Mouse (Mus musculus) adrenal gland, postnatal 10 days (tissue): Measurements from ENCODE around the gene Cyth3. TPM values are rescaled to one million over a fixed set of nuclear protein-coding genes. Genes with fewer than 3 reads are reported as not detected.

Experiments used
- DNase-seq: peaks from one replicate; pipeline ENCODE4 v3.0.0; 2021; ENCODE audit warnings: mixed read lengths
- total RNA-seq, 2 experiments: library from RNA; stranded (reverse); gene quantifications; 2 replicates each; pipeline ENCODE4 v1.2.3; 2021

Cyth3 gene
- total RNA-seq, 2 experiments from 2014 or later, result 123 to 151 TPM

DNA sequence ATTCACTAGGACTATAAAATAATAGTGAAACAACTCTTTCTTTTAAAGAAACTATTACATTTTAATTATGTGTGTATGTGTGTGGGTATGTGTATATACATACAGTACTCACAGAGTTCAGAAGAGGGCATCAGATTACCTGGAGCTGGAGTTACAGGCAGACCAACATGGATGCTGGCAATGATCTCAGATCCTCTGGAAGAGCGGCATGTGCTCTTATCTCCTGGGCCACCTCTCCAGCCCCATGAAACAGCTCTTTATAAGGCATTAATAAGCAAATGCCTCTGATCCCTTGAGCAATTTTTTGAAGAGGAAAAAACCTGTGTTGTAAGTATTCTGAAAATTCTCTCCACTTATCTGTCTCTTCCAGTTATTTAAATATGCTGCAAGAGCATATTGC lies 43.8 kb downstream of the Cyth3 start:
- no peak for DNase-seq

DNA sequence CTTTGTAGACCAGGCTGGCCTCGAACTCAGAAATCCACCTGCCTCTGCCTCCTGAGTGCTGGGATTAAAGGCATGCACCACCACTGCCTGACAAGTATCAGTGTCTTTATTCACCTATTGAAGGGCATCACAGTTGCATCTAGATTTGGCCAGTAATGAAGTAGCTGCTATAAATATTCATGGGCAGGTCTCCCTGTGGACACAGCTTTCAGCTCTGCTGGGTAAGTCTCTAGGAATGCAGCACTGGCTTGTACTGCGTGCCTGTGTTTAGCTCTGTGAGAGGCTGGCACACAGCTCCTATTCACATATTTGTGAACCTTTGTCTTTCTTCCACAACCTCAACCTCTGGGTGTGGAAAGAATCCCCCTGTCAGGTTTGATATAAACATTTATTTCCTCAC lies 46.6 kb downstream of the Cyth3 start:
- DNase-seq, result no peak

- peak; percentile 51 for DNase-seq
Measured at GRCm38 (mm10) chr5:143669393-143669792, 47.1 kb downstream of the Cyth3 start.

- DNase-seq, result no peak
Measured at GRCm38 (mm10) chr5:143669839-143670238, 47.6 kb downstream of the Cyth3 start.

GRCm38 (mm10) chr5:143670740-143671415 lies 48.6 kb downstream of the Cyth3 start:
- no peak for DNase-seq

DNA sequence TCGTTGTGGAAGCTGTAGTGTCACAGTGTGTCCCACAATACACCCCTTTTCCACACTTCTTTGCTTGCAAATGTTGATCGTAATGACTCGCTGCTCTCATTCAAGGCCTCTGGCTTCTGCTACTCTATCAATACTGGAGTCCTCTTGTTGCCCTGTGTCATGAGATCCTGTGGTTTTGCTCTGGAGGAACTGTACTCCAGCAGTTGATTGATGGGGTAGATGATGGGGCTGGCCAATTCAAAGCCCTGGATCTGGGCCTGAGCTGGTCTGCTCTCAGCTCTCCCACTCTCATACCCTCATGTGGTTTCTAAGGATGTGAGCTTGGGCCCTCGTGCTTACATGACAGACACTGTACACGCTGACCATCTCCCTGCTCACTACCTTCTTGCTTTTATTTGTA lies 52.3 kb downstream of the Cyth3 start:
- DNase-seq, result no peak

- DNase-seq, result no peak
Measured at GRCm38 (mm10) chr5:143676218-143676985, 54.2 kb downstream of the Cyth3 start.

DNA sequence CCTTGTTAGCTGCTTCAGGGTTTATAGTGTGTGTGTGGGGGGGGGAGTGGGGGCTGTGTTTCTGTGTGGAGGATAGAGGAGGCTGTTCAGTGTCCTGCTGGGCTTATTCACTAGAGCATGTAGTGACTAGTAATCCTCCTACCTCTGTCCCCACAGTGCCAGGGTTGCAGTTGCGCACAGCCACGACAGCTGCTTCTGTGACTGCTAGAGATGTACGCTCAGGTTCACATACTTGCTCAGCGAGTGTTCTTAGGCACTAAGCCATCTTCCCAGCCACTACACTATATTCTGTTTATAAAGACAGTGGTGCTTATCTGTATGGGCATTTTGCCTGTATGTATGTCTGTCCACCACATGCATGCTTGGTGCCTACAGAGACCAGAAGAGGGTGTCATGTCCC lies 55.1 kb downstream of the Cyth3 start:
- no peak for DNase-seq

DNA sequence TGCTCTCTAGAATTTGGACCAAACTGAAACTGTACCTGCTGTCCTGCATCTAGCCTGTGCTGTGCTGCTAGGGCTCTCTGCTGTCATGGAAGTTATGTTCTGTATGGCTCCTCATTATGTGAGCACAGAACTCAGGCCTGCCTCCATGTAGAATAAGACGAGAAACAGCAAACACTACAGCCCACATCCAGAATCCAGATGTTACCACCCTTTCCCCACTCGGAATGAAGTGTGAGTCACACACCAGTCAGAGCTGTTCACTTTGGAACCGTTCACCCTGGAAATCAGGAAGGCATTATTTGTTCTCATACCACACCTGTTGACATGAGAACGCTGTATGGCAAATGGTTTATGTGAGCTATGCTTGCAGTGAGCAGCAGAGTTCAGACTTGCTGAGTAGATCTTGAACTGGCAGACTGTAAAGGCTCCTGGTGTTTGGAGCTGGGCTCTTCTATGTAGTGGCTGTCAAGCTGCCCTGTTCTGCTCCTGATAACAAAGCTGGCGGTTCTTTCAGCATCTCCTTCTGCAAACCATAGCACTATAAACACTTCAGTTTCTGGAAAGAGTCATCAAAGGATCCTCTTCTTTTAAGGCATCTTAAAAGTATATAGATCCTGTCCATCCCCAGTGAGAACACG lies 56.5 kb downstream of the Cyth3 start:
- no peak for DNase-seq

GRCm38 (mm10) chr5:143679654-143680053 lies 57.4 kb downstream of the Cyth3 start:
- no peak for DNase-seq

GRCm38 (mm10) chr5:143683696-143684095 lies 61.4 kb downstream of the Cyth3 start:
- DNase-seq, result no peak

GRCm38 (mm10) chr5:143684911-143685390 lies 62.7 kb downstream of the Cyth3 start:
- DNase-seq, result no peak

DNA sequence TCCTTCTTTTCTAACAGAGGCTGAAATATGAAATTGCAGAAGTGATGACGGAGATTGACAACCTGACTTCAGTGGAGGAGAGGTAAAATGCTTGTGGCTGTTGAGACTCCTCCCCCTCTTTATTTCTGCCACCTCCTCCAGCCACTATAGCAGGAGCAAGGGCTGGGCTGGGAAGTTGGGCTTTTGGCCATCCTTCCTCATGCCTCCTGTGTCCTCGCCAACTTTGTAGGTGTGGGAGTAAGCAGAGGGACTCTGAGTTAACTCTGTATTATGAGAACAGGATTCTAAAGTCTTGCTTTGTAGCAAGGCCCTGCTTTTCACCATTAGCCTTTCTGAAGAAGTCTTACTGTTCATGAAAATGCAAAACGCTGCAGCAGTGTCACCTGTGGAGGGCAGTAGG lies 64.2 kb downstream of the Cyth3 start:
- DNase-seq, result no peak

DNA sequence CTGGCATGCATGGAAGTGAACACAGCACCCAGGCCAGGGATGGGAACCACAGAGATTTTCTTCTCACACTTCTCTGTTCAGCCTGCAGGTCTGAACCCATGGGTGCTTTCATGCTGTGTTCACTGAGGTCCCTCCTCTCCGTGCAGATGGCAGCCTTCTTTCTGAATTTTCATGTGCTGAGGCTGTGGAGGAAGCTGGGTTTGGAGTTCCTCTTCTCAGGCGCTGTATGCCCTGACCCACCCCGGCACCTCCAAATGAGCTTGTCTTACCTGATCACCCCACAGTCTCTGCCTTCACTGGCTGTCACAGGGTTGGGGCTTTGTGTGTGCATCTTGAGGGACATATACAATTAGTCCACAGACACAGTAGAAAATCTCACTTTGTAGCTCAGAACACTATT lies 65.3 kb downstream of the Cyth3 start:
- DNase-seq, result no peak

GRCm38 (mm10) chr5:143690392-143690791 lies 68.1 kb downstream of the Cyth3 start:
- no peak for DNase-seq

GRCm38 (mm10) chr5:143690926-143691325 lies 68.7 kb downstream of the Cyth3 start:
- no peak for DNase-seq

GRCm38 (mm10) chr5:143696323-143696722 lies 74.1 kb downstream of the Cyth3 start:
- DNase-seq, result no peak

- no peak for DNase-seq
Measured at GRCm38 (mm10) chr5:143698454-143698853, 76.2 kb downstream of the Cyth3 start.

DNA sequence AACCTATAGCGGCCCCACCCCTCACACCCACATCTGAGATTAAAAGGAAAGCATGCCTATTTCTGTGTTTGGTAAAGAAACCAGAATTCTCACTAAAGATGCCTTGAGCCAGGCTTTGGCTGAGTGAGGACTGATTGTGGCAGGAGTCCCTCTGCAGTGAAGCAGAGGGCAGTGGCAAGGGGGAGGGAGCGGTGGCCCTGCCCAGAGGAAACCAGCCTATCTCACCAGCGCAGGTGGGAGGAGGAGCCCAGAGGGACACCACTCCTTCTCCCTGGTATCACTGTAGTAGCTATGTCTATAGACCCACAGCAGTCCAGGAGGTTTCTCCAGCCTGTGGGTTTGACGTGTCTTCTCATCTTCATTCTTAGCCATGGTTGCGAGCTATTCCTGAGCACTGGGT lies 78.0 kb downstream of the Cyth3 start:
- no peak for DNase-seq

DNA sequence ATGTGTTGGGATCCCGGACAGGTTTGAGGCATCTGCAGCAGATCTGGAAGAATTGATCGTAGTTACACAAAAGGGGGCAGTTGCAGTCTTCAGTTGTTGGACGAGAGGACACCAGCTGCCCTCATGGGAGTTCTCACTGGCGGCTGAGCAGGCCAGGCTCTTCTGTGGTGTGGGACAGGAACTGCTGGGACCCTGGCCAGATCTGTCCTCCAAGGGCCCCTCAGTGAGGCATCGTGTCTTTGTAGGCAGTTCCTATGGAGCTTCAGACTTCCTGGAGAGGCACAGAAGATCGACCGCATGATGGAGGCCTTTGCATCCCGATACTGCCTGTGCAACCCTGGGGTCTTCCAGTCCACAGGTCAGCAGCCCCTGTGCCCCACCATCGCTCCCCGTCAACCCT lies 78.8 kb downstream of the Cyth3 start:
- no peak for DNase-seq

- no peak for DNase-seq
Measured at GRCm38 (mm10) chr5:143704875-143705658, 82.8 kb downstream of the Cyth3 start.

DNA sequence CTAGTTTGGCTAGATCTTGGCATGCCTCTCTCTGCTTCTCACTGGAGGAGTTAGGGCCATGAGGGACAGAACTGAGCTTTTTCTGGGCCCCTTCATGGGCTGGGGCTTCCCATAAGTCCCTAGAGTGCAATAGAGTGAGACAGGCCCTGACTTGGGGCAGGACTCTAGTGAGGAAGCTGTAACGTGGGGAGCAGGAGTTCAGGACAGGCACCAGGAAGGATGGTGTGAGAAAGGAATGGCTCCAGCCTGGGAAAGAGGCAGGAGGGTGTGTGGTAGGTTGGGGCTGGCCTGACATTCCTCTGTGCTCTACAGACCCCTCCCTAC lies 83.4 kb downstream of the Cyth3 start:
- no peak for DNase-seq
